Mouse (Mus musculus) CD4-positive, CD25-positive, alpha-beta regulatory T cell, adult 9 weeks (primary cell): ENCODE measurements around the gene Amdhd2. TPM values are rescaled to one million over a fixed set of nuclear protein-coding genes. Genes with fewer than 3 reads are reported as not detected.

Source experiments
- polyA plus RNA-seq: library from polyadenylated mRNA; unstranded; fragments of 100-300 nt; shearing (Covaris generic); gene quantifications from one replicate; pipeline ENCODE4 v1.2.1, GENCODE M21; 2017

Amdhd2 gene
- polyA plus RNA-seq: 40.0 TPM

DNA sequence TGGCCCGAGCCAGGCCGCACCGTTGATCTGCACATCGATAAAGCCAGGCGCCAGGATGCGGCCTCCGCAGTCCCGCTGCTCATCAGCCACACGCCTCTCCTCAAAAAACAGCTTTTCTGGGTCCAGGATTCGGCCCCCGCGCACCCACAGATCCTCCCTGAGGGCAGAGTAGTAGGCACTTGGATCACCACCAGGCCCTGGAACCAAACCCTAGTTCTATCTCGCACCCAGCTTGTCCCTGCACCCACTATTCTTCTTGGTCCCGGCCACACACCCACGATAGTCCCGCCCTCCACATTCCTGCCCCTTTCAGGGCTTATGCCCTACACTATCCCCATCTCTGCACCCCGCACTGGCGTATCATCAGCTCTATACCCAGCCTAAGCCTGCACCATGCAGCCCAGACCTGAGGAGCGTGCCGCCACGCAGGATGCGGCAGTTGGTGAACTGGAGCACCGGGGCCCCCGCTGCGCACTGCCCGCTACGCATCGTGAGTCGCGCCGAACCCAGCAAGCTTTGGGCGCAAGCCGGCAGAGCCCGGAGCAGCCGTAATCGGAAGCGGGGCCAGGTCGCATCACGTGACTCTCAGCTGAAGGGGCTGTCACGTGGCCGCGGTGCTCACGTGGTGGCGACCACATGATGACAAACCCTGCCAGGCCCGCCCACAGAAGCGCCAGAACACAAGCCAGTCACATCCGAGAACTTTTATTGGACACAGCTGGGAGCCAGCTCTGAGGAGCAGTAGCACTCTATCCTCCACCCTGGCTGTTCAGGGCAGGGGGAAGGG is at the start of gene Amdhd2:
Amdhd2 (minus strand) TSS at position 591 of the 787 bp plus-strand sequence.

DNA sequence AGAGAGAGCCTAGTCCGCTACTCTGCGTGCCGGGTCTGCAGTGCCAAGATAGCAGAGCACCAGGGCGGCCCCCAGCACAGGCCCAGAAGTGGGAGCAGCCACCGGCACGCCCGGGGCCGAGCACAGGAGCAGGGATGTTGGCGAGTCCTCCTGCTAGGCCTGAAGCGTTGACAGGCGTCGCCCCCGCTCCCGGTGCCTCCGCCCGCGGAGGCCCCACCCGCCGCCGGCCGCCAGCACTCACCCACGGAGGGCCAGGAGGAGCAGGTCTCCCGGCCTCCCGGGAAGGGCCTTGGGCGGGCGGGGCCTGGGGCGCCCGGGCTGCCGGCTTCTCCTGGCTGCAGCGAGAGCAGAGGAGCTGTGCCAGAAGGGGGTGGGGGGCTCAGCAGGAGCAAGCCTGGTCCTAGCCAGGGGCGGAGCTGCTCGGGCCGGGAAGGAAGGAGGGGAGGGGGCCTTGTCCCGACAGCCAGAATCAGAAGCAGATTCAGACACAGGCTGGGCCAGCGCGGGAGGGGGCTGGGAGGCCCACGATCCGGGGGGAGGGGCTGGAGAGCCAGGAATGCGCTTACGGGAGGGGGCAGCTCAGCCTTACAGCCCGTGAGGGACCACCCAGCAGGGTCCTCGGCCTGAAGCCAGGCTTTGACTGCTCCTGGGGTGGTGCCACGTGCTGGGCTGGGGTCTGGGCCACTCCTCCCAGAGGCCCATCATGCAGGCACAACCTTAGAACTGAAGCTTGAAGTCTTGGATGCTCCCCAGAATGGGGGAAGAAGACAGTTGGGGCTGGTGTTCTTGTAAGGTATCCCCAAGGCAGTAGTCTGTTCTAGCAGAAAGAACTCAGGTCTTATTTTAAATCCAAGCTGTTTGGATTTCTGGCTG is 45.7 kb upstream of the Amdhd2 start, which contains the start of gene Ntn3:
Ntn3 (minus strand) TSS at position 489 of the 873 bp plus-strand sequence.

GRCm38 (mm10) chr17:24205284-24205888 is 41.8 kb upstream of the Amdhd2 start, which contains the start of gene Tbc1d24:
Tbc1d24 (minus strand) TSS chr17:24205562.

GRCm38 (mm10) chr17:24169317-24170065 is 5.9 kb upstream of the Amdhd2 start, which contains the start of gene Atp6v0c:
Atp6v0c (minus strand) TSS chr17:24169702.

GRCm38 (mm10) chr17:24150824-24151223 is 12.7 kb downstream of the Amdhd2 start, which contains the start of gene Pdpk1:
Pdpk1 (minus strand) TSS chr17:24150924.

Other genes with a start within 250 kb of the Amdhd2 start
- gene Dcpp3, start 246.3 kb downstream of the Amdhd2 start, polyA plus RNA-seq: not detected
- gene Sbp, start 222.1 kb downstream of the Amdhd2 start, polyA plus RNA-seq: not detected
- gene Sbpl, start 208.5 kb downstream of the Amdhd2 start, polyA plus RNA-seq: not detected
- 0.25 TPM for gene Prss30, start 183.2 kb downstream of the Amdhd2 start, polyA plus RNA-seq
- not detected for gene Prss22, start 165.7 kb downstream of the Amdhd2 start, polyA plus RNA-seq
- 0.58 TPM for gene Prss27, start 125.6 kb downstream of the Amdhd2 start, polyA plus RNA-seq
- 6.9 TPM for gene Kctd5, start 90.3 kb downstream of the Amdhd2 start, polyA plus RNA-seq
- gene Pdpk1, start 12.8 kb downstream of the Amdhd2 start, polyA plus RNA-seq: 51.6 TPM
- gene Atp6v0c, start 5.9 kb upstream of the Amdhd2 start, polyA plus RNA-seq: 381 TPM
- gene Tbc1d24, start 41.8 kb upstream of the Amdhd2 start, polyA plus RNA-seq: 0.71 TPM
- not detected for gene Ntn3, start 45.8 kb upstream of the Amdhd2 start, polyA plus RNA-seq
- 7.7 TPM for gene Tedc2, start 57.1 kb upstream of the Amdhd2 start, polyA plus RNA-seq
- 3.4 TPM for gene Ccnf, start 87.7 kb upstream of the Amdhd2 start, polyA plus RNA-seq
- gene Abca17, start 187.3 kb upstream of the Amdhd2 start, polyA plus RNA-seq: 0.21 TPM
- 41.1 TPM for gene Abca3, start 188.2 kb upstream of the Amdhd2 start, polyA plus RNA-seq